Mouse (Mus musculus) hindbrain, embryonic 13.5 days (tissue): ENCODE results near the gene Espn. TPM values are rescaled to one million over a fixed set of nuclear protein-coding genes. Genes with fewer than 3 reads are reported as not detected.
A peak's percentile ranks its signal among the peaks of the same experiment; 100 is the strongest.

ENCODE experiments used
- ATAC-seq: fragments of 200-750 bp; cut with Nextera tagmentation; 2 replicates; pipeline ENCODE4 v1.8.0; 2017; ENCODE audit warnings: moderate TSS enrichment; ENCODE audit not compliant: low FRiP score
- H3K27ac ChIP-seq: fragments of 300-500 bp; sonication (generic); 2 replicates; pipeline ENCODE4 v1.5.1; 2015; ENCODE audit warnings: inconsistent platforms, mild to moderate bottlenecking, moderate library complexity
- H3K27me3 ChIP-seq: fragments of 300-500 bp; sonication (generic); 2 replicates; pipeline ENCODE4 v1.6.1; 2015; ENCODE audit warnings: mild to moderate bottlenecking, inconsistent platforms
- H3K36me3 ChIP-seq: fragments of 300-500 bp; sonication (generic); 2 replicates; pipeline ENCODE4 v1.6.1; 2015; ENCODE audit warnings: mild to moderate bottlenecking, inconsistent platforms
- H3K4me1 ChIP-seq: fragments of 300-500 bp; sonication (generic); replicated peaks from 2 replicates; pipeline ENCODE4 v1.6.1; 2015; ENCODE audit warnings: inconsistent platforms
- H3K4me2 ChIP-seq: fragments of 300-500 bp; sonication (generic); 2 replicates; pipeline ENCODE4 v1.6.1; 2015; ENCODE audit warnings: inconsistent platforms, mild to moderate bottlenecking, moderate library complexity
- H3K4me3 ChIP-seq: fragments of 300-500 bp; sonication (generic); 2 replicates; pipeline ENCODE4 v1.5.1; 2015; ENCODE audit warnings: mild to moderate bottlenecking, inconsistent platforms
- H3K9ac ChIP-seq: fragments of 300-500 bp; sonication (generic); 2 replicates; pipeline ENCODE4 v1.6.1; 2015; ENCODE audit warnings: mild to moderate bottlenecking, inconsistent platforms
- H3K9me3 ChIP-seq: fragments of 300-500 bp; sonication (generic); 2 replicates; pipeline ENCODE4 v1.6.1; 2016; ENCODE audit warnings: inconsistent platforms
- WGBS: fragments of 180-500 bp; shearing (Covaris S2); methylation state at CpG from one replicate; pipeline ENCODE4 v1.1.7; 2015; 5-methylcytosine and 5-hydroxymethylcytosine counted together
- polyA plus RNA-seq: library from polyadenylated mRNA; unstranded; fragments of >200 nt; fragmentation: Nextera tagmentation; extraction: Ambion mirVana; gene quantifications from 2 replicates; pipeline ENCODE4 v1.2.1, GENCODE M21; 2015

Espn gene
- polyA plus RNA-seq, 1 experiment from 2014 or later, result 0.22 TPM

- no peak for ATAC-seq
- Histone ChIP-seq H3K4me2 (no peak overlapping the region), H3K36me3 (no peaks in the 10 kb centered on the region), H3K27me3 (peaks cover 100% of the 10 kb centered on the region), H3K9me3 (no peaks in the 10 kb centered on the region), H3K27ac (no peak overlapping the region), H3K4me3 (no peak overlapping the region), H3K9ac (no peak overlapping the region), H3K4me1 (peaks cover 47% of the 10 kb centered on the region)
- 73% methylated on average over 11 of the region's 11 CpGs for WGBS
Observed at GRCm38 (mm10) chr4:152127884-152128283, 24.3 kb downstream of the Espn start.

GRCm38 (mm10) chr4:152126026-152126920 is 25.9 kb downstream of the Espn start:
- Histone ChIP-seq H3K27ac (no peak overlapping the region), H3K4me2 (peak overlapping the region; percentile 51), H3K9me3 (no peaks in the 10 kb centered on the region), H3K27me3 (peaks cover 100% of the 10 kb centered on the region), H3K36me3 (no peaks in the 10 kb centered on the region), H3K4me3 (peak overlapping the region; percentile 30), H3K4me1 (peaks cover 36% of the 10 kb centered on the region), H3K9ac (peak overlapping the region; percentile 43; the same call in 1 of the 2 replicates)
- WGBS, result 2% methylated on average over 65 of the region's 65 CpGs
- ATAC-seq, result no peak

GRCm38 (mm10) chr4:152125161-152126025 is 26.8 kb downstream of the Espn start:
- 4% methylated on average over 56 of the region's 56 CpGs for WGBS
- Histone ChIP-seq H3K27ac (no peak overlapping the region), H3K9me3 (no peaks in the 10 kb centered on the region), H3K27me3 (peaks cover 100% of the 10 kb centered on the region), H3K4me1 (peaks cover 36% of the 10 kb centered on the region), H3K4me2 (peak overlapping the region; percentile 51), H3K36me3 (no peaks in the 10 kb centered on the region), H3K4me3 (peak overlapping the region; percentile 30), H3K9ac (0 out of 2 replicates have a peak overlapping the region, but pooled peaks have one; percentile 43)
- no peak for ATAC-seq

GRCm38 (mm10) chr4:152124361-152124961 is 27.7 kb downstream of the Espn start:
- ATAC-seq, result no peak
- Histone ChIP-seq H3K27me3 (peaks cover 100% of the 10 kb centered on the region), H3K4me1 (peaks cover 42% of the 10 kb centered on the region), H3K27ac (no peak overlapping the region), H3K9ac (no peak overlapping the region), H3K36me3 (no peaks in the 10 kb centered on the region), H3K4me3 (no peak overlapping the region), H3K4me2 (no peak overlapping the region), H3K9me3 (no peaks in the 10 kb centered on the region)
- 10% methylated on average over 13 of the region's 13 CpGs for WGBS

GRCm38 (mm10) chr4:152121183-152121505 is 31.0 kb downstream of the Espn start:
- no peaks in the 10 kb centered on the region for H3K36me3 ChIP-seq
- peaks cover 100% of the 10 kb centered on the region for H3K27me3 ChIP-seq
- peak overlapping the region; percentile 37 for H3K4me2 ChIP-seq
- no peak overlapping the region for H3K27ac ChIP-seq
- H3K4me3 ChIP-seq, result peak overlapping the region; percentile 15
- no peaks in the 10 kb centered on the region for H3K9me3 ChIP-seq
- no peak for ATAC-seq
- H3K4me1 ChIP-seq, result peaks cover 43% of the 10 kb centered on the region
- WGBS, result under 1% methylated on average over 12 of the region's 12 CpGs
- no peak overlapping the region for H3K9ac ChIP-seq

- peaks cover 43% of the 10 kb centered on the region for H3K4me1 ChIP-seq
- H3K27me3 ChIP-seq, result peaks cover 100% of the 10 kb centered on the region
- WGBS, result 1% methylated on average over 30 of the region's 31 CpGs
- ATAC-seq, result no peak
- no peaks in the 10 kb centered on the region for H3K9me3 ChIP-seq
- H3K4me3 ChIP-seq, result peak overlapping the region; percentile 15
- peak overlapping the region; percentile 37 for H3K4me2 ChIP-seq
- no peaks in the 10 kb centered on the region for H3K36me3 ChIP-seq
- peak overlapping the region; percentile 15; the same call in 1 of the 2 replicates for H3K9ac ChIP-seq
- H3K27ac ChIP-seq, result no peak overlapping the region
Observed at GRCm38 (mm10) chr4:152120311-152121182, 31.6 kb downstream of the Espn start.

GRCm38 (mm10) chr4:152119396-152120292 is 32.5 kb downstream of the Espn start:
- 4% methylated on average over 39 of the region's 39 CpGs for WGBS
- ATAC-seq, result no peak

GRCm38 (mm10) chr4:152117538-152117937 is 34.6 kb downstream of the Espn start:
- H3K27ac ChIP-seq, result no peak overlapping the region
- H3K4me1 ChIP-seq, result peaks cover 41% of the 10 kb centered on the region
- H3K9me3 ChIP-seq, result no peaks in the 10 kb centered on the region
- ATAC-seq, result no peak
- peaks cover 19% of the 10 kb centered on the region for H3K36me3 ChIP-seq
- no peak overlapping the region for H3K4me3 ChIP-seq
- H3K27me3 ChIP-seq, result peaks cover 95% of the 10 kb centered on the region
- no peak overlapping the region for H3K9ac ChIP-seq
- 69% methylated on average over 9 of the region's 9 CpGs for WGBS
- H3K4me2 ChIP-seq, result no peak overlapping the region

More at GRCm38 (mm10) chr4:152119396-152120292, 32.5 kb downstream of the Espn start:
- H3K4me2 ChIP-seq, result peak overlapping the region; percentile 37
- peak overlapping the region; percentile 15 for H3K4me3 ChIP-seq
- no peaks in the 10 kb centered on the region for H3K9me3 ChIP-seq
- peaks cover 41% of the 10 kb centered on the region for H3K4me1 ChIP-seq
- H3K36me3 ChIP-seq, result peaks cover 6% of the 10 kb centered on the region
- H3K9ac ChIP-seq, result peak overlapping the region; percentile 15; the same call in 1 of the 2 replicates
- H3K27me3 ChIP-seq, result peaks cover 100% of the 10 kb centered on the region
- no peak overlapping the region for H3K27ac ChIP-seq

GRCm38 (mm10) chr4:152115921-152116612 is 36.1 kb downstream of the Espn start, which contains the start of gene Tnfrsf25:
TSS of gene Tnfrsf25 (plus strand) at chr4:152115934.
- H3K4me1 ChIP-seq, result peaks cover 37% of the 10 kb centered on the region
- ATAC-seq, result no peak
- peak within 1 kb of the TSS; percentile 26 for H3K4me2 ChIP-seq
- peak within 1 kb of the TSS; percentile 51; the same call in 1 of the 2 replicates for H3K9ac ChIP-seq
- H3K27ac ChIP-seq, result no peak within 1 kb of the TSS
- H3K9me3 ChIP-seq, result no peaks in the 10 kb centered on the region
- H3K36me3 ChIP-seq, result peaks cover 26% of the 10 kb centered on the region
- H3K27me3 ChIP-seq, result peaks cover 87% of the 10 kb centered on the region
- 1% methylated on average over 30 of the region's 30 CpGs for WGBS
- peak within 1 kb of the TSS; percentile 3; the same call in 1 of the 2 replicates for H3K4me3 ChIP-seq

GRCm38 (mm10) chr4:152114080-152114479 is 38.1 kb downstream of the Espn start:
- Histone ChIP-seq H3K27me3 (peaks cover 70% of the 10 kb centered on the region), H3K4me3 (no peak overlapping the region), H3K4me1 (peaks cover 19% of the 10 kb centered on the region), H3K9me3 (no peaks in the 10 kb centered on the region), H3K4me2 (no peak overlapping the region), H3K27ac (no peak overlapping the region), H3K36me3 (peaks cover 33% of the 10 kb centered on the region), H3K9ac (no peak overlapping the region)
- no peak for ATAC-seq
- WGBS, result 51% methylated on average over 16 of the region's 16 CpGs
